Mouse (Mus musculus): ENCODE data around the gene Wdr61.
"Not testable (repeated sequence)": the region's sequence is repeated elsewhere in the genome, so short reads cannot be mapped to it uniquely, and the experiment has no call there.

The Wdr61 gene

DNA sequence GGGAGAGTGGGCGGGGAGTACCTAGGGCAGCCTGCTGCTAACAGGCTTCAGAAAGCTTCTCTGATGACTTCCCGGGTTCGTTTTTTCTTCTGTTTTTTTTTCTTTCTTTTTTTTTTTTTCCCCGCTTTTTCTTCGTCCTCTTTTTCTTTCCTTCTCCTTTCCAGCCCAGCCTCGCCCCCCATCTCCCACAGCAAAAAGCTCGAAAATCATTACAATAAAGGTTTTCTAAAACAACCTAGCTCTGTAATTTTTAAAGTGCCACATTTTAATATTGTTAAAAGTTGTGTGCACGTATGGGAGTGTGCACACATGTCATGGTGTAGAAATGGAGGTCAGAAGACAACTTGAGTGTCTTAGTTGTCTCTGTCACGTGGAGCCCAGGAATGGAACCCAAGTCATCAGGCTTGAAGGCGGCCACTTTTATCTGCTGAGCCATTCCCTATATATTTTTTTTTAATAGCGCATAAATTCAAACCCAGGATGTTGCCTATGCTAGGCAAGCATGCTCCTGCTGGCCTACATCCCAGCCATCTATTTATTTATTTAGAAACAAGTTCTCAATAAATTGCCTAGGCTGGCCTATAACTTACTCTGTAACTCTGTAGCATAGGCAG lies 427 bp upstream of the Wdr61 start:
- intact Hi-C loops (cut with DNase I), result no loop called here

DNA sequence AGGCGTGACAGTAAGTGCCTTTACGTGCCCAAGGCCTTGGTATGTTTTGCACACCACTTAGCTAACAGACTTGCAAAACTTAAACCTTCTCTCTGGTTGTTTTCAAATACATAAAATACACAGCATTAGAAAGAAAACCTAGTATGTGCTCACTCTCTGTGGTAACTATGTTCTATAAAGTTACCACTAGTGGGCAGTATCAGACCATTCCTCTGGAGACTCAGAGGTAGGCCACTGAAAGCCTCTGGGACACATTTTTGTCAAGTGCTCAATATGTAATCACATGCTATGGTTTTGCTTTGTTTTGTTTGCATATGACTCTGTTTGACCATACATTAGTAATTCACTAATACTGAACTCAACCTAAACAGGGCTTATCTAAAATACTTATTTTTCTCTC lies 2.2 kb downstream of the Wdr61 start:
- intact Hi-C loops (cut with DNase I), result no loop called here

DNA sequence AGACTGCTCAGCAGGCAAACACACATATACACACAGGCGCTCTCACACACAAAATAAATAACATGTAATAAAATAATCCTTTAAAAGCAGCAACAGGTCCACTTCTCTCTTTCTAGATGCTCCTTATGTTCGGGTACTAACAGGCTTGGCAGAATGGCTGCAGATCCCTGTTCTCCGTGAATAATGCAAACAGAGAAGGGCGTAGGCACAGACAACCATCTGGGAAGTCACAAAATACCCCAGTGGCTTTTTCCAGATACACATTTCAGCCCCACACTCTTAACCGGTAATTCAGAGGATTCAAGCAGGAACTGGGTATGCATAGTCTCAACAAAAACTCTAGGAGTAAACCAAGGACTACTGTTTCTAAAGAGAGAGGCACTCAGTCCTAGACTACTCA lies 8.0 kb downstream of the Wdr61 start:
- intact Hi-C loops (cut with DNase I), result no loop called here

DNA sequence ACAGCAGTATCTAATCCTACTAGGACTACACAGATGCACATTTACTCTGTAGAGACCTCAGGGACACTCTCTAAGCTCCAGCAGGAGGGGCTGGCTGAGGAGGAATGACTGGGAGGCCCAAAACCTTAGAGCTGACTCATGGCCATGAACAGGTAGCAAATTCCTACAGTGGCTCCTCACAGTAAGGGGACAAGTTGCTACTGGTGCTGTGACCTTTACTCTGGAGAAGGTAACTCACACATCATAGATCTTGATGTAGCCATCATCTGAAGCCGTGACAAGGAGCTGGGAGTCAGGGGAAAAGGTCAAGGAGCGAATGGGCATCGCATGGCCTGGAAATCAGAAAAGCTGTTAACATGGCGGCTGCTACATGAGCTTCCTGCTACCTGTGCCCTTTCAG lies 11.7 kb downstream of the Wdr61 start:
- intact Hi-C loops (cut with DNase I), result no loop called here

DNA sequence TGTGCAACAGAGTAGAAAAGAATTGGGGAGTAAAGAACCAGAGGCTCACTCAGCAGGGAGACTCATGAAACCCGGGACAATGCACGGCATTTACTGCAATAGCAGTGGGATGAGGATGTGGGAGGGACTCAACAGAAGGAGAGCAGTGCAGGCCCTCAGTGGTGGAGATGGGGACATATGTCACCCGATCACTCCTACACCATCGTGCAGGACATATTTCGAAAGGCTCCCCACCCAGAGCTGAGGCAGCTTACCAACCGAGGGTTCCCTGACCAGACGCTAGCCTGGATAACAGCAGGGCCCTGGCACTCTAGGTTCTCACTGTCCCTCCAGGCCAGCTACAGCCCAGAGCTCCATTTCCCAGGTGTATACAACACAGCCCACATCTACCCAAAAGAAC lies 12.2 kb downstream of the Wdr61 start:
- intact Hi-C loops (cut with DNase I), result no loop called here

DNA sequence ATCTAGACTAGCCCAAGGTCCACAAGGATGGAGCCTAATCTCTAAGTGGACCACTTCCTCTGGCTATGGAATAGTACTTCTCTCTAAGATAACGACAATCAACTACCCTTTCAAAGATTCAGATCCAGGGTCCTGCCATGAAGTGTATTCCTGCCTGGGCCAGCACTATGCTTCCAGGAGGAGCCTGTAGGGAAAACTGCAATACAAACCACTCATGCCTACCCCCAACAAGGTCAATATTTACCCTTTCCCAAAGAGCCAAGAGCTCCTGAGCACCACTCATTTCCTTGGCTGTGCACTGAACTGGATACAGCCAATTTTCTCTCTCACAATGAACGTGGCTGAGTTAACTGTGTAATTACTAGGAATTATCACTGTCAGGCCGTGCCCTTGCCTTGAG lies 16.8 kb downstream of the Wdr61 start:
- intact Hi-C loops (cut with DNase I), result no loop called here

DNA sequence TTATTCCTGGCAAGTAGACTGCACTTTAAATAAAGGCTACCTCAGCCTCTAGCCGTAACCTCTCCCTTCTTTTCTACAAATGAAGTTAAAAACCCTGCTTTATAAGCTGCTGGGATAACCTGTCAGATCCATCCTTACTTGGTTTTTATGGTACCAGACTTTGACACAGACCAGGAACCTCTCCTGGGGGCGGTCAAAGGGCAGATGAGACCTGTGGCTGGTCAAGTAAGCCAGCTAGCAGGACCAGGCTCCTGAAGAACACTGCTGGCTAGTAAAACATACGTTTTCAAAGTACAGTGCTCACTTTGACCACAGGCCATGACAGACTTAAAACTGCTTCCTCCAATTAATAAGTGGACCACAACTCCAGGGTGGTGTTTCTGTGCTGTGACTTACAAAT lies 18.5 kb downstream of the Wdr61 start:
- intact Hi-C loops (cut with DNase I), result no loop called here

DNA sequence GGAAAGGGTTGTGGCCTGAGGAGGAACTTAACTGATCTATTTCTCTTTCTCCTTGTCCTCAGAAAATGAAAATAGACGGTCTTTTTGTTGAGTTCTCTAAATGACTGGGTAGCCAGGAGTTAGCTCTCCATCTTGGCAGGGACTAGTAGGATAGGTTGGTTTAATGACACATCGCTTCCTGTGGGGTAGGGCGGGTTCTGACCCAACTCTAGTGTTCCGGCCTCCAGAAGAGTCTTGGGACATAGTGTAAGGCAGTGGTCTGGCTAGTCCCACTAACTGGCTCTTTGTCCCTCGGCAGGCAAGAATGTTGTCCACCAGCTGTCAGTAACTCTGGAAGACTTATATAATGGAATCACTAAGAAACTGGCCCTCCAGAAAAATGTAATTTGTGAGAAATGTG lies 26.2 kb downstream of the Wdr61 start:
- intact Hi-C loops (cut with DNase I), result no loop called here

DNA sequence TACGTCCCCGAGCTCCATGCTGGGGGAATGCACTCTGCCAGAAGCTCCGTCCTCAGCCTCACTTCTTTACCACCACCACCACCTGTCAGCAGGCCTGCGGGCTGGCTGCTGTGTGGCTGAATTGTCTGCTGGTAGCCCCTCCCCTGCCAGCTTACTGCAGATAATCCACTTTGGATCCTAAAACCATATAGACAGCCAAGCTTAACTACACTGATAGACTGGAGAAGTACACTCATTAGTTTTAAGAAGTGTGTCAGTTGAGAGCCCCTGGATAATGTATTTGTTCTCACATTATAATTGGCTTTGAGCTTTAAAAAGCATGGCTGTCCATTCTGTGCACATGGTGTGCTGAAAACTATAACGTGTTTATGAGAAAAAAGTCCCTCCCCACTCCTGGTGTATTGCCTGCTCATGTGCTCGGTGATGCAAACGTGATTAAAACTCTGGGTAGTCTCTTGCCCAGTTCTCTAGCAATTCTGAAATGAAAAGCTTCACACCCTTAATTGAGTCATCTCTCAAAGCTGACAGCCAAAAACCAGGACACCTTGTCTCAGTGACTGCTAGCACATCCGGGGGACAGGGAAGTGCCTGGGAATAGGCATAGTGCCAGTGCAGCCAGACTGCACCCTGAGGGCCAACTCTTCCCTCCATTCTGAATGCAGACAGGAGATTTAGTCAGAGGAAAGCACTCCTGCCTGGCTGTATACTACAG lies 26.9 kb downstream of the Wdr61 start:
- intact Hi-C loops (cut with DNase I), result no loop called here

DNA sequence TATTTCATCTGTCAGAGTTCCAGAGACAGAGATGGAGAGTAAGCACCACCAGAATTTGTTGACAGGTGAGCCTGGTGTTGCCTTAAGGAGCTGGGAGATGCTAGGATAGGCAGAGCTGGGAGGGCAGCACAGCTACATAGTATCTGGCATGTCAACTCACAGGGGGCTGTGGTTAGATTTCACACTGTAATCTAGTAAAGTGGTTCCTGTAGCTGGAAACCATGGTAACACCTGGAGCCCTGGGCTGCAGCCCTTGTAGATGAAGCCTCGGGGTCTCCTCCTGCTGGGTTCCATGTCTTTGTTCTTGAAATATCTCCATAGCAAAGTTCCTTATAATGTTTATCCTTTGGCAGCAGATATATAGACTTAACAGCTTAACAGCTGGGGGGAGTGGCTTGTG lies 28.8 kb downstream of the Wdr61 start:
- intact Hi-C loops (cut with DNase I), result no loop called here

DNA sequence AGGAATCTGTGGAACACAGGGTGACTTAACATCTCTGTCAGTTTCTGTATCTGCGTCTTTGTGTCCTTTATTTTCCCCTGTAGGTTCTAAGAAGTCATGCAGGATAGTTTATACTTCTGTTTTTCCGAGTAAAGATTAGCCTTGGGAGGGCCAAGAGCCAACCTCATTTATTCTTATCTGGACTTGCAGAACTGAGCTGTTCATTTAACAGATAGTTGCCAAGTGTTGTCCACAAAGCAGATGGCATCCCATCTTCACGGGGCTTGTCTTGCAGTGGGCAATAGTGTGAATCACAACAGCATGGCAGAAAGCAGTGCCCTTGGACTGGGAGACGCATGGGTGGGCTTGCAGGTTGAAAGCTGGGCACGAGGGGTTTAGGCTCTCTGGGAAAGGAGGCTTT lies 30.0 kb downstream of the Wdr61 start:
- intact Hi-C loops (cut with DNase I), result no loop called here

DNA sequence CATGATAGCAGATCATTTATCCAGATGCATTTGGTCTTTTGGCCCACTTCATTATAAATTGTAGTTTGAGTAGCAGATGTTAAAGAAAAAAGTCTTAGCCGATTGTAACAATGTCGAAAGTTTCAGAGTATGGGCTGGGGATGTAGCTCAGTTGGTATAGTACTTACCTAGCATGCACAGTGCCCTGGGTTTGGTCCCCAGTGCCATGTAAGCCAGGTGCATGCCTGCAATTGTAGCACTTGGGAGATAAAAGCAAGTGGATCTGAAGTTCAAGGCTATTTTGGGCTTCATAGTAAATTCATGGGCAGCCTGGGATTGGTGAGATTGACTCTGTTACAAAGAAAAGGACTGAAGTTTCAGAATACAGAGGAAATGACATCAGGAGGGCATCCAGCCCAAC lies 31.7 kb downstream of the Wdr61 start:
- intact Hi-C loops (cut with DNase I), result no loop called here

DNA sequence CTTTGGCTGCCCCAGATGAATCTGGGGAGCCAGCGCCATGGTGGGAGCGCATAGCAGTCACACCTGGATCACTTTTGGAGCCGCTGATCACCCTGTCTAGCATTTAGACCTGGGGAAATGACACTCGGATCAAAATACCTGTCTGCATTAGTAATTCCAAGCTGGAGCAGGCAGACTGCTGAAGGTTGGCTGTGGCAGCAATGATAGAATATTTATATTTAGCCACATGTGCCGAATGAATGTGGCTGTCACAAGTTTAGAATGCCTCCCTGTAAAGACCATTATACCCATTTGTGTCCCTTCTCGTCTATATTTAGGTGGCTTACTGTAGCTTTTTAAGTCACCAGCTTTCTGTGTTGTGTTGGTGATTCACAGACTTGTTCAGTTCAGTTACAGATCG lies 33.6 kb downstream of the Wdr61 start:
- intact Hi-C loops (cut with DNase I), result no loop called here

DNA sequence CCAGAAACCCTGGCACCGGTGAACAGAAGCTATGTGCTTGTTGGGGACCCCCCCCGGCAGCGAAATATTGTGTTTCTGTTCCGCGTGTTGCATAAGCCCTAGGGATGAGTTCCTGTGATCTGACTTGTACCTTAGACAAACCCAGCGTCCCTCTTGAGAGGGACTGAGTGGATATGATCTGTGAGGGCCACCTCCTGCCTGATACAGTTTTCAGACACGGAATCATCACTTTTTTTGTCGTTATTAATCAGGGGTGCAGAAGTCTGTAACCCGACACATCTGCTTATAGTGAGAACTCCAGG lies 34.2 kb downstream of the Wdr61 start:
- intact Hi-C loops (cut with DNase I), result no loop called here

DNA sequence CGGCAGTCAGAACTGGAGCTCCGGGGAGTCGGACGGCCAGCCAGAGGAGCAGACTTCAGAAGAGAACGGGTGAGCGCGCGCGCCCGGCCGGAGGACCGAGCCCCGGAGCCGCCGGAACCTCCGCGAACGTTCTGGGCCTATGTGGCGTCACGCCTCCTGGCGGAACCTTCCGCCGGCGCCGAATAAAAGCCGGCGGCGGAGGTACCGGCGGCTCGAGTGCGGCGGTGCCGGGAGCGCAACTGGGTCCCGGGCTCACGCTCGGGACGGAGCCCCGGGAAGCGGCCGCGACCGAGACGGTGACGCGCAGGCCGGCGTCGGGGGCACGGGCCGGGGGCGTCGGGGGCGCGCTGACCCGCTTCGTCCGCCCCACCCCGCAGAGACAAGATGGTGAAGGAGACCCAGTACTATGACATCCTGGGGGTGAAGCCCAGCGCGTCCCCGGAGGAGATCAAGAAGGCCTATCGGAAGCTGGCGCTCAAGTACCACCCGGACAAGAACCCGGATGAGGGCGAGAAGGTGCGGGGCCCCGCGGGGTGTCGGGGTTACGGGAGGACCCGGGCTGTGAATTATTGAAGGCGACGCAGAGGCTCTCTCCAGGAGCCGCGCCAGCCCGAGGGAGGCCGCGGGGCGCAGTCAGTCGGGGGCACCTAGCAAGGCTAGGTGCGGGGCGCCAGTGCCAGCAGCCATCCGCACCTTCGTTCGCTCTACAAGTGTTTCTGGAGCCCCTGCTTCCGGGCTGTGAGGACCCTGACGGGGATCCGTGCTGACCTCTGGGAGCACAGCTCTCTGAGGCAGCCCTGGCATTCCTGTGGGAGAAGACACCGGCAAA lies 34.8 kb downstream of the Wdr61 start:
- intact Hi-C loops (cut with DNase I), result no loop called here

DNA sequence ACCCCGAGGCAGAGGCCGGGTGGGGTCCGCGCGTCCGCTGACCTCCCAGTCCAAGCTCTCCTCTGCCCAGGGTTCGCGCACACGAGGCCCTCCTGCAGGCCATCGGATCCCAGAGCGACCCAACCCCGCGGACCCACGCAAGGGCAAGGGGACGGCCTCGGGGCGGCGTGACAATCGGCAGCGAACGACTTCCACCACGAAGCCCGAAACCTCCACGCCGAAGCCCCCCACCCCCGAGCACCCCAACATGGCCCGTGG lies 35.3 kb downstream of the Wdr61 start:
- intact Hi-C loops (cut with DNase I), result no loop called here

DNA sequence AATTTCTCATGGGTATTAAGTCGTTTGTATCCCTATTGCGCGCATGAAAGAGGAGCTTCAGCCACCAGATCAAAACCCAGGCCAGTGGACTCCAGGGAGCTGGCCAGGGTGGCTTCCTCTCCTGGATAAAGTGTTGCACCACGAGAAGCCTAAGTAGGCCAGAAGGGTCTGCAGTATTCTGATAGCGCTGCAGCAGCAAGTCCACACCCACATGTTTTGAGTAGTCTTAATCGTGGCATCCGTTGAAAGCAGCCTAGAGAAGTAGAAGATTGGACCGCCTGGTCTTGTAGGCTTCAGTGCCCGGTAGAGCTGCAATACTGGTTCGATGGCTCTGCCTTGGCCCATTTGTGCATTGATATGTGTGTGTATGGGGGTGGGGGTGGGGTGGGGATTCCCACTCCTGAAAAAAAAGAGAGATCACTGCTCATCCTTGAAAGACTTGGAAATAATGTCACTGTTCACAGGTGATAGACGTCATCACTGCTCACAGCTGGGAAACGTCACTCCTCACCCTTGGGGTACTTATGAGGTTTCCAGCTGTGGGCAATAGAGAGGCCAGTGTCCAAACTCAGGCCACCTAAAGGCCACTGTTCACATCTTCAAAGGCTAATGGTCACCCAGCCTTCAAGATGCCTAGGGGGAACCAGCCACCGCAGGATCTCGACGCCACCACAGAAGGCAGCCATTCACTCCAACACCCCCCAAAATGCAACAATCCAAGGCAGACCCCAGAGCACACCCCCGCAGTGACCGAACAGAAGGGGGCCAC lies 35.8 kb downstream of the Wdr61 start, which contains the start of gene Dnaja4:
TSS of gene Dnaja4 (plus strand) at position 556 of the 769 bp plus-strand sequence.
- intact Hi-C loops (cut with DNase I), result no loop called here

DNA sequence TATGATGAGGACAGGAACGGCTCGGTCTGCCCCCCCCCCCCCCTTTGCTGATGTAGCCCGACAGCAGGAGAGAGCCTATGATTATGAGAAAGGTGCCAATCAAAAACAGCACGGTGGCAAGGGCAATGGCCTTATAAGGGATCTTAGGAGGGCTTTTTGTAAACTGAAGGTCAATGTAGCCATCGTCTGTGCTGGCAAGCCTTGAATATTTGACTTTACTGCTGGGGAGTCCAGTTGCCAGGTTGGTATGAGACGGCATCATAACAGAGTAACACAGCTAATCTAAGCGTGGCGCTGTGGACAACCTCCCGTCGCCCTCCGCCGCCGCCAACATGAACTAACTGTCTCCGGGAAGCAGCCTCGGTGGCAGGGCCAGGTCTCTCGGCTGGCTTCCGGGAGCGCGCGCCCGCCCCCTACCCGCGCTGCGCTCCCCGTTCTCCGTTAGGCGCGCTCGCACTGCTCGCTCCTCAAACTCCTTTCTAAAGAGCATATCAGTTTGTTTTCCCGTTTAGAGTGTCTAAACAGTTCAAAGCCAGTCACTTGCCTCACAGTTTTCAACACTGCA lies 43.0 kb downstream of the Wdr61 start:
- intact Hi-C loops (cut with DNase I), result not testable (repeated sequence)

DNA sequence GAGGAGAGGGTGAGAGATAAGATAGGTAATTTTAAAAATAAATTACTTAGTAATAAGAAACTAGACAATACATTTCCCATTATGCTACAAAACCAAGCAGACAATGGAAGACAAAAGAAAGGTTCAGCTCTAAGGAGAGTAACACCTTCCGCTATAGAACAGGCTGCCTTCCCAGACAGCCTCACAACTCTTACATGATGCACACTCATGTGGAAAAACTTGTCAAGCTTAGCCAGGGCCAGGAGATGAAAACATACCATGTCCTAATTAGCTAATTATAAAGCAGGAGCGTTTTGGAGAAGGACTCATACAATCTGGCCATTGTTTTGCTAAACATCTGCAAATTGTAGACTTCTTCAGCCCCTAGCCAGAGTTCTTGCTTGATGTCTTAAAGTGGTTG lies 43.6 kb downstream of the Wdr61 start:
- intact Hi-C loops (cut with DNase I), result not testable (repeated sequence)

DNA sequence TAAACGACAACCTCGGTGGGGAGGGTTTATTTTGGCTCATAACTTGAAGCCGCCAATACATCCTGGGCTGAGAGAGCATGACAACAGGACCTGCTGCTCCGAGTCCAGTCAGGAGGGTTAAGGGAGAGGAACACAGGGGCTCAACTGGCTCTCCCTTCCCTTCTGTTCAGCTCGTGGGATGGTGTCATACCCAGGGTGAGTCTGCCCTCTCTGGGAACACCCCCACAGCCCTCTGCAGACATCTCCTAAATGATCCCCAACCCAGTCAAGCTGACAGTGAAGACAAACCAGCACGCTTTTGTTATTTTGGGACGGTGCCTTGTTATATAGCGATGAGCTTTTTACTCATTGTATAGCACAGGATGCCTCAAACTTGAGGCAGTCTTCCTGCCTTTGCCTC lies 44.9 kb downstream of the Wdr61 start:
- intact Hi-C loops (cut with DNase I), result no loop called here

DNA sequence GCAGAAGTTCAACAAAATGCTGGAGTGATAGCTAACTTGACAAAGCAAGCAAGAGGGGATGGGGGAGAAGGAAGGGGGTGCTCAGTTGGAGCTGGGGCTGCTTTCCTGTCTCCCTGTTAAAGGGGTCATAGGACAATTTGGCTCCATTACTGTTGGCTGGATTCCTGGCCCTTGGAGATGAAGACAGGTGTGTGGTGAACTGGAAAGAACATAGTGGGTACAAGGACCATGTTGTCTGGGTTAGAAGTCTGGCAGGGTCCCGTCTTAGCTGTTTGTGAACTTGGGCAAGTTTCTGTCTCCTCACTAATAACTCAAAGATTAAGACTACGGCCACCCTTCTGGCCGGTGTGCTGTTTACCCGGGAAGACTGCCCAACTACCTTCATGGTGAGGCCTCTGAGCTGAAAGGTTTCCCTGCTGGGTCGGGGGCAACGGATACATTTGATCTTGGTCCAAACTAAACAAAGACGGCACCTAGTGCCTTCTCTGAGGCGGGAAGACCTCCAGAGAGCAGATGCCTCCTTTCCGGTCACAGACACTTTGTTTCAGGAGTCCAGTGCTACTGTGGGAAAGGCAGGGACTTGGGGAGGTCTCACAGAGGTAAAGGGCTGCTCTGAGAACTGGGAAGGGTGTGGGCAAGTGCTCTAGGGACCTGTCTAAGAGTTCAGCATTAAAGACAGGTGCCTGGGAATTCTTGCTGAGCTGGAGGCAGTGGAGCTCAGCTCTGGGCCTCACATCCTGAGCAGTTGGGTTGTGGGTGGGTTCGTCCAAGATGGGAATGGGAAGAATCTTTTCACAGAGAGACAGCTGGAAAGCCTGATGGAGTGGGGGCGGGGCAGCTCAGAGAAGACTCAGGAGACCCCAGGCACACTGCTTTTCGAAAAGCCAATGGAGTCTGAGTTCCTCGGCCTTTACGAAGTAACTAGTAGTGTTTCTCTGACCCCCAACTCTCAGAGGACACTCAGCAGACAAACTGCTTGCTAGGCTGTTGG lies 46.8 kb downstream of the Wdr61 start:
- intact Hi-C loops (cut with DNase I), result no loop called here

Measured in adrenal gland (tissue).